Mouse (Mus musculus) midbrain, embryonic 14.5 days (tissue): ENCODE measurements around the gene Sgpp1. TPM values are rescaled to one million over a fixed set of nuclear protein-coding genes. Genes with fewer than 3 reads are reported as not detected.
"Not testable (repeated sequence)": the region's sequence is repeated elsewhere in the genome, so short reads cannot be mapped to it uniquely, and the experiment has no call there.

ENCODE experiments used
- ATAC-seq: fragments of 200-750 bp; cut with Nextera tagmentation; 2 replicates; pipeline ENCODE4 v1.8.0; 2017; ENCODE audit warnings: moderate number of reproducible peaks, moderate library complexity; ENCODE audit not compliant: low FRiP score, low TSS enrichment
- DNase-seq: peaks from one replicate; pipeline ENCODE4 v3.0.0-alpha.2; 2015
- H3K27ac ChIP-seq: fragments of 300-500 bp; sonication (generic); replicated peaks from 2 replicates; pipeline ENCODE4 v1.5.1; 2014; ENCODE audit warnings: mild to moderate bottlenecking, low read depth, low read length, moderate library complexity
- H3K27me3 ChIP-seq: fragments of 300-500 bp; sonication (generic); 2 replicates; pipeline ENCODE4 v1.6.1; 2014; ENCODE audit warnings: low read length, control low read depth, mixed read lengths; ENCODE audit not compliant: control insufficient read depth, insufficient read depth
- H3K36me3 ChIP-seq: fragments of 300-500 bp; sonication (generic); 2 replicates; pipeline ENCODE4 v1.6.1; 2014; ENCODE audit warnings: low read length, control low read depth; ENCODE audit not compliant: control insufficient read depth, insufficient read depth
- H3K4me1 ChIP-seq: fragments of 300-500 bp; sonication (generic); 2 replicates; pipeline ENCODE4 v1.6.1; 2014; ENCODE audit warnings: mild to moderate bottlenecking, antibody characterized with exemption, low read length, control low read depth; ENCODE audit not compliant: control insufficient read depth, insufficient read depth
- H3K4me2 ChIP-seq: fragments of 300-500 bp; sonication (generic); 2 replicates; pipeline ENCODE4 v1.6.1; 2014; ENCODE audit warnings: mild to moderate bottlenecking, low read length, moderate library complexity
- H3K4me3 ChIP-seq: fragments of 300-500 bp; sonication (generic); replicated peaks from 2 replicates; pipeline ENCODE4 v1.5.1; 2014; ENCODE audit warnings: low read depth, low read length
- H3K9ac ChIP-seq: fragments of 300-500 bp; sonication (generic); replicated peaks from 2 replicates; pipeline ENCODE4 v1.6.1; 2014; ENCODE audit warnings: mild to moderate bottlenecking, low read length, moderate library complexity
- H3K9me3 ChIP-seq: fragments of 300-500 bp; sonication (generic); 2 replicates; pipeline ENCODE4 v1.6.1; 2016; ENCODE audit warnings: low read length, control low read depth, mixed read lengths; ENCODE audit not compliant: control insufficient read depth
- WGBS: fragments of 180-500 bp; shearing (Covaris S2); extraction: QIAGEN DNeasy Blood & Tissue Kit; methylation state at CpG from one replicate; pipeline ENCODE4 v1.1.7; 2014; 5-methylcytosine and 5-hydroxymethylcytosine counted together
- polyA plus RNA-seq: library from polyadenylated mRNA; unstranded; fragments of >200 nt; fragmentation: Nextera tagmentation; extraction: Ambion mirVana; gene quantifications from 2 replicates; pipeline ENCODE4 v1.2.1, GENCODE M21; 2014

The Sgpp1 gene
- polyA plus RNA-seq, 1 experiment from 2014 or later, result 14.6 TPM

DNA sequence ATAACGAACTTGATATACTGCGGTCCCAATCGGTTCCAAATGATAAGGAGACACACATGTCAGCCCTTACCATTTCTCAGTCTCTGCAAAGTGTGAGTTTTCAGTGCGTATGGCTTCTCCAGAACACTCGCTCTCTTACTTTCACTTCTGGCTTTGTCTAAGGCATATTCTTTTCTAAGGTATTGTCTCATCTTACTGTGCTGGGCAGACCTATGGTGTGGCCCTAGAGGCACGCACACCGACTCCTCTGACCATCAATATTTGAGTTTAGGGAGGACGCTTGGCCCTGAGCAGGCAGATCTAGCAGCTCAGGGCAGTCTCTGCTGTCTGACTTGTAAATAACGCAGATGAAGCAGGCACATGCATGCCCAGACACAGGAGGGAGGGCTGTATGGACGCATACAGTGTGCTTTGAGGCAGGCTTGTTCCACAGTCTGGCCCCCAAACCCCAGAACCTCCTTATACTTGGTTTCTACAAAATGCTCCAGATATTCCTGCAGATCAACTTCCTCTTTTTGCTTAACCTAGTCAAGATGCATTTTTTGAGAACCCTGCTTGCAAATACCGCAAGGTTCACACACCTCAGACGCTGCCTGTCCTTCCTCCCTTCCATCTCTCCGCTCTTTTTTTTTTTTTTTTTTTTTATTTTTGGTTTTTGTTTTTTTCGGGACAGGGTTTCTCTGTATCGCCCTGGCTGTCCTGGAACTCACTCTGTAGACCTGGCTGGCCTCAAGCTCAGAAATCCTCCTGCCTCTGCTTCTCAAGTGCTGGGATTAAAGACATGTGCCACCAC is 8.0 kb downstream of the Sgpp1 start:
- Histone ChIP-seq H3K27me3 (no peaks in the 10 kb centered on the region), H3K4me2 (no peak overlapping the region), H3K9me3 (no peaks in the 10 kb centered on the region), H3K4me1 (no peaks in the 10 kb centered on the region), H3K27ac (no peak overlapping the region), H3K36me3 (no peaks in the 10 kb centered on the region), H3K9ac (no peak overlapping the region), H3K4me3 (no peak overlapping the region)
- 96% methylated on average over 15 of the region's 15 CpGs for WGBS
- ATAC-seq, result no peak
- no peak for DNase-seq

DNA sequence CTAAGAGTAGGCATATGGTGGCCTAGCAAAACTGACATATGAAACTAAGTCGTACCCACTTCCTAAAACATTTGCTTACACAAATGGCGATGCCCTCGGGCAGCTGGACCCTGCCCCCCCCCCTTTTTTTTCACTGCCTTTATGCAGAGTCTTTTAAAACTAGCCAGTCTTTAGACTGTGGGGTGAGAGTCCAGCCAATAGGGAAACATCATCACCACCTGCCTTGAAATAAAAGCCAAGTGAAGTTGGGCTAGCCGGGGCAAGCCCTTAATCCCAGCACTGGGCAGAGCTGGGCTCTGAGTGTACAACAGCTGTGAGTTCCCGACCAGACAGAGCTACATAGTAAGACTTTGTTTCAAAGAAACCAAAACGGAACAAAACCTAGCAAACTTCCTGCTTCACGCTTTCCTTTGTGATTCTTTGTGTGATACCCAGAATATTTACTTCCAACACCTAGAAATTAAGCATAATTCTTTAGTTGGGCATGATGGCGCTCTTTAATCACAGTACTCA is 9.1 kb downstream of the Sgpp1 start:
- H3K27me3 ChIP-seq, result no peaks in the 10 kb centered on the region
- no peak overlapping the region for H3K4me2 ChIP-seq
- no peak overlapping the region for H3K4me3 ChIP-seq
- WGBS, result 75% methylated on average over 8 of the region's 8 CpGs
- no peaks in the 10 kb centered on the region for H3K9me3 ChIP-seq
- H3K27ac ChIP-seq, result no peak overlapping the region
- H3K4me1 ChIP-seq, result no peaks in the 10 kb centered on the region
- no peak overlapping the region for H3K9ac ChIP-seq
- DNase-seq (no peak), ATAC-seq (no peak)
- no peaks in the 10 kb centered on the region for H3K36me3 ChIP-seq

- Histone ChIP-seq H3K4me3 (no peak overlapping the region), H3K9ac (no peak overlapping the region), H3K9me3 (no peaks in the 10 kb centered on the region), H3K27me3 (no peaks in the 10 kb centered on the region), H3K27ac (no peak overlapping the region), H3K4me1 (no peaks in the 10 kb centered on the region), H3K4me2 (no peak overlapping the region), H3K36me3 (no peaks in the 10 kb centered on the region)
- no peak for ATAC-seq
- 93% methylated on average over 14 of the region's 14 CpGs for WGBS
- no peak for DNase-seq
Observed at GRCm38 (mm10) chr12:75724621-75725324, 10.8 kb downstream of the Sgpp1 start.

GRCm38 (mm10) chr12:75723839-75724463 is 11.6 kb downstream of the Sgpp1 start:
- Histone ChIP-seq H3K27ac (no peak overlapping the region), H3K9me3 (no peaks in the 10 kb centered on the region), H3K36me3 (no peaks in the 10 kb centered on the region), H3K4me3 (no peak overlapping the region), H3K4me2 (no peak overlapping the region), H3K4me1 (no peaks in the 10 kb centered on the region), H3K9ac (no peak overlapping the region), H3K27me3 (no peaks in the 10 kb centered on the region)
- no peak for DNase-seq
- WGBS, result 91% methylated on average over 11 of the region's 11 CpGs
- no peak for ATAC-seq

GRCm38 (mm10) chr12:75721941-75722340 is 13.6 kb downstream of the Sgpp1 start:
- no peak overlapping the region for H3K9ac ChIP-seq
- no peaks in the 10 kb centered on the region for H3K9me3 ChIP-seq
- ATAC-seq (no peak), DNase-seq (no peak)
- H3K36me3 ChIP-seq, result no peaks in the 10 kb centered on the region
- H3K4me2 ChIP-seq, result no peak overlapping the region
- H3K27ac ChIP-seq, result no peak overlapping the region
- H3K27me3 ChIP-seq, result no peaks in the 10 kb centered on the region
- no peak overlapping the region for H3K4me3 ChIP-seq
- 18% methylated on average over 4 of the region's 4 CpGs for WGBS
- no peaks in the 10 kb centered on the region for H3K4me1 ChIP-seq

GRCm38 (mm10) chr12:75721006-75721405 is 14.5 kb downstream of the Sgpp1 start:
- DNase-seq (no peak), ATAC-seq (no peak)
- no peak overlapping the region for H3K4me3 ChIP-seq
- no peaks in the 10 kb centered on the region for H3K4me1 ChIP-seq
- no peaks in the 10 kb centered on the region for H3K9me3 ChIP-seq
- 74% methylated on average over 9 of the region's 9 CpGs for WGBS
- no peak overlapping the region for H3K9ac ChIP-seq
- no peak overlapping the region for H3K27ac ChIP-seq
- H3K4me2 ChIP-seq, result no peak overlapping the region
- H3K27me3 ChIP-seq, result no peaks in the 10 kb centered on the region
- H3K36me3 ChIP-seq, result 0 out of 2 replicates have a peak, but pooled peaks cover 3% of the 10 kb centered on the region

DNA sequence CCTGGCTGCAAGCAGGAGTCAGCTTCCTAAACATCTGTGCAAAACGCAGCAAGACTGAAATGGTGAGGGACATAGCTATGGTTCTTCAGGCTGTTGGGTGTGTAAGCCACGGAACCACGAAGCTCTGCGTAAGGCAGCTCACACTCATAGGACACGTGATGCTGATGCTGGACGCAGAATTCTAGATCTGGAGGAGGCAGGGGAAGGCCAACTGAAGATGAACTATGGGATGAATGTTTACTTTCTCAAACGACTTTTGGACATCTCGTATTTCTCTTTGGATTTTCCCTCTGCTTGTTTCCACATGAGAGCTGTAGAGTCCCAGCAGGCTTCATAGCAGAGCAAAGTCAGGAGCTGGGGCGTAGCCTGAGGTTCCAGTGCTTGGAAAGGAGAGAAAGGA is 21.9 kb downstream of the Sgpp1 start:
- ATAC-seq, result no peak
- 92% methylated on average over 9 of the region's 9 CpGs for WGBS
- no peak for DNase-seq

DNA sequence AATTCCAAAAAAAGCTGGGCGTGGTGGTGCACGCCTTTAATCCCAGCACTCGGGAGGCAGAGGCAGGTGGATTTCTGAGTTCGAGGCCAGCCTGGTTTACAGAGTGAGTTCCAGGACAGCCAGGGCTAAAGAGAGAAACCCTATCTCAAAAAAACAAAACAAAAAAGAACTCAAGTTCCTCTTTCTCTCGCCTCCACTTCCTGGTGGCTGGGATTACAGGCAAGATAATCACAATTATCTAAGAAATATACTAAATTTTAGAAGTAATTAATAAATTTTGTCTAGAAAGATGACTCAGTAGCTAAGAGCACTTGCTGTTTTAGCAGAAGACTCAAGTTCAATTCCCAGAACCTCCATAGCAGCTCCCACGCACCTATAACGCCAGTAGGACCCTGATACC is 22.6 kb downstream of the Sgpp1 start:
- not testable (repeated sequence) for H3K9ac ChIP-seq
- 91% methylated on average over 7 of the region's 7 CpGs for WGBS

More for the DNA sequence above, 21.9 kb downstream of the Sgpp1 start:
- no peak overlapping the region for H3K27ac ChIP-seq
- H3K9me3 ChIP-seq, result no peaks in the 10 kb centered on the region
- H3K4me2 ChIP-seq, result no peak overlapping the region
- no peak overlapping the region for H3K4me3 ChIP-seq
- no peaks in the 10 kb centered on the region for H3K27me3 ChIP-seq
- H3K4me1 ChIP-seq, result no peaks in the 10 kb centered on the region
- H3K9ac ChIP-seq, result no peak overlapping the region
- H3K36me3 ChIP-seq, result 0 out of 2 replicates have a peak, but pooled peaks cover 6% of the 10 kb centered on the region

More for the DNA sequence above, 22.6 kb downstream of the Sgpp1 start:
- not testable (repeated sequence) for H3K4me2 ChIP-seq, H3K36me3 ChIP-seq, H3K9me3 ChIP-seq, H3K27me3 ChIP-seq, H3K4me1 ChIP-seq, H3K27ac ChIP-seq, DNase-seq, H3K4me3 ChIP-seq, ATAC-seq
